Mouse (Mus musculus): Measurements from ENCODE around the gene Faf1.

Faf1 gene

GRCm38 (mm10) chr4:109981083-109981870 lies 304.9 kb downstream of the Faf1 start:
- no peak for DNase-seq

GRCm38 (mm10) chr4:109981871-109982680 lies 305.7 kb downstream of the Faf1 start:
- DNase-seq, result no peak

GRCm38 (mm10) chr4:109982681-109983265 lies 306.4 kb downstream of the Faf1 start:
- no peak for DNase-seq

GRCm38 (mm10) chr4:109983281-109984001 lies 307.1 kb downstream of the Faf1 start:
- no peak for DNase-seq

- no peak for DNase-seq
These were observed 307.6 kb downstream of the Faf1 start for GRCm38 (mm10) chr4:109984011-109984411.

- no peak for DNase-seq
These were observed 308.4 kb downstream of the Faf1 start for GRCm38 (mm10) chr4:109984496-109985423.

GRCm38 (mm10) chr4:109985424-109986172 lies 309.2 kb downstream of the Faf1 start:
- DNase-seq, result no peak

GRCm38 (mm10) chr4:109986301-109986700 lies 309.9 kb downstream of the Faf1 start:
- DNase-seq, result no peak

GRCm38 (mm10) chr4:109986748-109987355 lies 310.5 kb downstream of the Faf1 start:
- no peak for DNase-seq

GRCm38 (mm10) chr4:109987560-109988362 lies 311.4 kb downstream of the Faf1 start:
- no peak for DNase-seq

GRCm38 (mm10) chr4:109988411-109988810 lies 312.0 kb downstream of the Faf1 start:
- DNase-seq, result no peak

- DNase-seq, result no peak
These were observed 312.8 kb downstream of the Faf1 start for GRCm38 (mm10) chr4:109989213-109989612.

GRCm38 (mm10) chr4:110006044-110006443 lies 329.7 kb downstream of the Faf1 start:
- no peak for DNase-seq
